Mouse (Mus musculus) ZHBTc4 (cell line): ENCODE measurements at regions not wholly inside any gene's neighbourhood (a gene's known extent, or its start where the extent isn't known, plus 50 kb on each side); places are given as distances from the start of the nearest gene placed in this dataset.
"Not testable (repeated sequence)": the region's sequence is repeated elsewhere in the genome, so short reads cannot be mapped to it uniquely, and the experiment has no call there.

Experiments used
- DNase-seq: peaks from one replicate; pipeline ENCODE4 v3.0.0-alpha.2; 2011; ENCODE audit warnings: low read depth, low spot score

DNA sequence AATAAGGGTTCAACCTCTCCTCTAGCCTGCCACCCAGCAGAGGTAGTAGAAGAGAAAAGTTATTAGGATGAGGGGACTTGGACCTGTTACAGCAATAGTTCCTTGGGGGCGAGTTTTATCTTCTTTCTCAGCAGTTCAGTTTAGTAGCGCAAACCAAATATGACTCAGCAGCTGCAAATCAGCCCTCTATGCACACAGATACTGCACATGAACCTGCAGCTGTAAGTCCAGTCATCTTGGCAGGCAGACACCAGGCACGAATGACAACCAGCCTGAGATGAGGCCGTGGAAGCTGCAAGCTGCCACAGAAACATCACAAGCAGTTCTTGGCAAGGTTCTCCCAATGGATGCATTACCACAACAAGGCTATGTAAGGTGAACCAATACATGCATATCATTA is 327.0 kb upstream of the Akr1e1 start:
- peak; percentile 0 for DNase-seq

DNA sequence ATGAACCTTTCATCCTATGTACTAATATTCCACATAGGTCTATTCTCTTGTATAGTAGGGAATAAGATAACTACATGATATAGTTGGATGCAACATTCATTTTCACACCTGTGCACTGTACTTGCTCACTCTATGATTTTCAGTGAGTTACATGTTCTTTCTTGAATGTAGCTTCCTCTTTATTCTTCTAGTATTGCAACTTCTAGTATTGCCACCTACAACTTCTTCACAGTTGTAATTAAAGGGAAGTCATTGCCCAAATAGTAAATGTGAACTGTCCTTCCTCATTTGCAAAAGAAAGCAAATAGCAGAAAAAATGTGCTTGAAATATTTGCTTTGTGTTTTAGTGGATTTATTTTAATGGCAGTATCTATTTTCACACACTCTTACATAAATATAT is 330.9 kb upstream of the Akr1e1 start:
- DNase-seq, result no peak

DNA sequence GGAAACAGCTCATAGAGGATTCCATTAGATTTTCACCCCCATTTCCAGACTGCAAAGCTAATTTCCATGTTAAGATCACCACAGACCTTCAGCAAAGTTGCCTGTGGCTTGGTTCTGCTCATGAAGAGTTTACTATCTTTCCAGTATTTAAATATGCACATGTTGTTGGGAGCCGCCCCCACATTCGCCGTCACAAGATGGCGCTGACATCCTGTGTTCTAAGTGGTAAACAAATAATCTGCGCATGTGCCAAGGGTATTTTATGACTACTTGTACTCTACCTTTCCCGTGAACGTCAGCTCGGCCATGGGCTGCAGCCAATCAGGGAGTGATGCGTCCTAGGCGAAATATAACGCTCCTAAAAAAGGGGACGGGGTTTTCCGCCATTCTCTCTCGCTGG is 333.5 kb upstream of the Akr1e1 start:
- DNase-seq, result not testable (repeated sequence)

DNA sequence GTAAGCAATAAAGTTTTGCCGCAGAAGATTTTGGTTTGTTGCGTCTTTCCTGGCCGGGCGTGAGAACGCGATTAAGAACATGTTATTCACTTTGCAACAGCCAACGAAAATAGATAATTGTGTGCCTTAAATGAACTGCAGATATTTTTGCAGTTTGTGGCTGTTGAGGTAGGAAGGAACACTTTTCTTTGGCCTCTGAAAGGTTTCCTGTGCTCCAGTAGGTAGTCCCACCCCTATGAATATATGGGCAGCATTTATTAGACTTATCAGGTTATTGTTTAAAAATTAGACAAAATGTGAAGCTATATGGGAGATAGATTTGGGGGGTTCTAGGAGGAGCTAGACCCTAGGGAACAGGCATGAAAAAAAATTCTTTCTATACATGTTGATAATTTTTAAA is 334.1 kb upstream of the Akr1e1 start:
- no peak for DNase-seq

DNA sequence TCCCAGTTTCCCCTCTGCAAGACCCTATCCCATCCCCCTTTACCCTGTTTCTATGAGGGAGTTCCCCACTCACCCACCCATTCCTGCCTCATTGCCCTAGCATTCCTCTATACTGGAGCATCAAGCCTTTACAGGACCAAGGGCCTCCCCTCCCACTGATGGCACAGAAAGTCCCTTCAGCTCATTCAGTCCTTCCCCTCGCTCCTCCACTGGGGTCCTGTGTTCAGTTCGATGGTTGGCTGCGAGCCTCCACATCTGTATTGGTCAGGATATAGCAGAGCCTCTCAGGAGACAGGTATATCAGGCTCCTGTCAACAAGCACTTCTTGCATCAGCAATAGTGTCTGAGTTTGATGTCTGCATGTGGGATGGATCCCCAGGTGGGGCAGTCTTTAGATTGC is 346.4 kb upstream of the Akr1e1 start:
- no peak for DNase-seq

DNA sequence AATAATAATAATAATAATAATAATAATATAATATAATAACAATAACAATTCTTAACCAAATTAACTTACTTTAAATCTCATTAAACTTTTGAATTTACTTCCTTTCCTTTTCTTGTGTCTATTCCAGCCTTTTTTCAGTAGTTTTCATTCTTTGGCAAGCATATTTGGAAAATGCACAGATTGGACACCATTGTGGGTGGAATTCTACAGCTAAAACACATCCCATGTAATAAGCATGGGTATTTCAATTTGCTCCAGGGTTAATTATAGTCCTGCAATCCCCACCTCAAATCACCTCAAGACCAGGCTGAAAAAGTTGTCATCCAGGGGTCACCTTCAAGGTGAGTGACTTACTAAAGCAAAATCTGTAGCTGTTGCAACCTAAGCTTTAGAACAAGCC is 355.9 kb upstream of the Akr1e1 start:
- DNase-seq, result no peak

DNA sequence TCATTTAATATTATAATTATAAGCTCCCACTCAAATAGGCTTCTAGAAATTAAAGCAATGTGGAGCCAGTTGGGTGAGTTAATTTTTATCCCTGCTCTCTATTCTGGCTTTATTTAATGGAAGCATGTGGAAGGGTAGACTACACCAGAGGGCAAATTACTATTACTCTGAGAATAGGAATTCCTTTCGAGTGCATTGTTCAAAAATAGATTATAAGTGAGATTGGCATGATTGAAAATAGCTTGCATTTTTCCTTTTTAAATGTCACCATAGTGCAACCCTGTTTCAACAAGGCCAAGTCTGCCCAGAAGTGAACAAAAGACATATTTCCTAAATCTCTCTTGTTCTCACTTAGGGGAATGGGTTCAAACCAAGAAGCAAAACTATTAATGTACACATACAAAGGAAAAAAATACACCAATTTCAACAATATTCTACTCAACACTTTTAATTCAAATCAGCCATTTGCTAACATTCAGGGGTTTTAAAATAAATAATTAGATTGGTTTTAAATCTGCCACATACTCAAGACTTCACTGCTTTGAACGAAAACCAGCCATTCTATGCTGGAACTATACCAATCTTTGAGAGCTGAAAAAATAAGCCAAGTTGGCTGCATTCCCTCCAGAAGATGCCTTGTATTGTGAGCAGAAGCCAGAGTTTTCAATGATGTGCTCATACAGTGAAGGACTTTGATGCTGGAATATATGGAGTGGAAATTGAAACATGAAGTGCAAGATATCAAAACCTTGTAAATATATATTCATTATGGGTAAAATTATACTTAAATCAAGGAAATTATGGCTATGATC is 361.3 kb upstream of the Akr1e1 start:
- no peak for DNase-seq

DNA sequence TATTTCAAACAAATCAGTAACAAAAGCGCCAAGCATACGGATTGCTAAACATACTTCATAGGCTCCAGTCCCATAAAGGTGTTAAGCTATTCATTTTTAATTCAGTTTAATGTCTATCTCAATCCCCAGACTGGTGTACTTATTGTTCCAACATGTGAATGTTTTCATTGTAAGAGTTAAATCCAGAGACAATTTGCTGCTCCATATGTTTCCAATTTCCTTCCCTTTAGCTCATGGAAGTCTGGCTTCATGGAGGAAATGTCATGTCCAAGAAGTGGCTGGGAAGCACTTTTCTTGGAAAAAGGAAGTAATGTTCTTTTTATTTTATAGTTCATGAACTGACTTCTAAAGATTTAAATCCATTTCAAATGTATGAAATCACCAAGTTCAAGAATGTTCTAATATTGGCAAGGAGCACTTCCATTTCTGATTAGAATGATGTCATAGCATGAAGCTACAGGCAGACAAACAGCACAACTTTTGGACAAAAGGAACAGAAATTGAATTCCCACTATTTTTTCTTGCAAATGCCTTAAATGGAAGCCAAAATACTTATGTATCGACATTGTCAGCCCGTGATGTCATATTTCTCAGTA is 362.6 kb upstream of the Akr1e1 start:
- DNase-seq, result no peak

DNA sequence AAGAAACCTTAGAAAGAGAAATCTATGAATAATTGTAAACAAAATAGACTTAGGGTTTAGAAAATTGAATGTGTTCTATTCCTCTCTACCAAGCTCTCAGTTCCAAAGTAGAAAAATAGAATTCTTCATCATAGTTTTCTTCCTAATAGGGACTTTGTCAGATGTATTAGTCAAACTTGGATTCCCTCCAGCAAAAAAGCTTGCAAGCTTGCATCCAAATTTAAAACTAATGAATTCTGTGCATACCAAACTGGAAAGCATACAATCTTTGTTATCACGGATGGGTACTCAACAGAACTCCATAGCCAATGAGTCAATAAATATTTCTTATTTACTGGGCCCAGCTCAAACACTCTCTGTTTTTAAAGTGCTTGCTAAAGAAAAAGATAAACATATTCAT is 383.9 kb upstream of the Akr1e1 start:
- DNase-seq, result no peak

DNA sequence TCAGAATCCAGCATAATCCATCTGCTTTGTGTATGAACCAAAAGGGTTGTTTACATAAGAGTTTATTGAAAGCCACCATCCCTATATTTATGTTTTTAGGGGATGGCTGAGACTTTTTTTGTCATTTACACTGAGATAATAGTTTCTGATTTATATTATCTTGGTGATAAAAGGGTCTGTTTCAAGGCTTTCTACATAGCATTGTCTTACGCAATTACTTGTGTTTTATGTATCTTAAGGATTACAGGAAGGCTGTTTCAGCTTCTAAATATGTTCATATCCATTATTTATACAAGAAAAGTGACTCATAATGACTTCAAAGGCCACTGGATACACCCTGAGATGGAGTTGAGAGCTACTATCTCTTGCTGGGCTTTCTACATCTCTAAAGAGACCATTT is 399.3 kb upstream of the Akr1e1 start:
- no peak for DNase-seq

DNA sequence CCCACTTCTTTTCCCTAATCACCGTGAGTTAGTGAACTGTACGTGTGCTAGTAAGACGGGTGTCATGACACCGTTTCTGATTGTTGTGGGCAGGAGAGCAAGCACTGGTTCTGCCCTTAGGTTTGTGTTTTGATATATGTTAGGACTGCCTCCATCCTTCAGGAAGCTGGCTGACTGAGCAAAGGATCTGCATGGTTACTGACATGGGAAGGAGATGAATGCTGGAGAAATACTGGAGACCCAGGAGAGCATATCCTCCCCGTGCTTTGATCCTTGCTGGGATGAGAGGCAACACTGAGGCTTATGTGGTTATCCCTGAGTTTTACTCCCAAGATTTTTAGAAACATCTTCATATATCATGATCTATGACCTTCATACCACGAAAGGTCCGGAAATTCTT is 413.5 kb upstream of the Akr1e1 start:
- no peak for DNase-seq

DNA sequence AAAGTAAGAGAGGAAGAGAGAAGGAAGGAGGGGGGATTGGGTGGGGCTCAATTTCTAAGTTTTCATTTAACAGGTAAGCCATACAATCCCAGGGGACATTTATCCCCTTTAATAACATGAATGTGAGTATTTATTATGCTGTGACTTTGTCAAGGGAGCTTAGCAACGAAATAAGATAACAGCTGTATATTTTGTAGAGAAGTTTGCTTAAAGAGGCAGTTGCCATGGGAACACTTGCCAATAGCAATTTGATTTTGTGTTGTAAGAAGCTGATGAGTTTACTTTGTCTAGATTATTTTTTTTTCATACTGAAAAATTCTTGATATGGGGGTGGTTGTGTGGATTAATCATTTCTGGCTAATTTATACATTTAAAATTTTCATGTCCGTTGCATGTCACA is 450.9 kb upstream of the Akr1e1 start:
- DNase-seq, result no peak

DNA sequence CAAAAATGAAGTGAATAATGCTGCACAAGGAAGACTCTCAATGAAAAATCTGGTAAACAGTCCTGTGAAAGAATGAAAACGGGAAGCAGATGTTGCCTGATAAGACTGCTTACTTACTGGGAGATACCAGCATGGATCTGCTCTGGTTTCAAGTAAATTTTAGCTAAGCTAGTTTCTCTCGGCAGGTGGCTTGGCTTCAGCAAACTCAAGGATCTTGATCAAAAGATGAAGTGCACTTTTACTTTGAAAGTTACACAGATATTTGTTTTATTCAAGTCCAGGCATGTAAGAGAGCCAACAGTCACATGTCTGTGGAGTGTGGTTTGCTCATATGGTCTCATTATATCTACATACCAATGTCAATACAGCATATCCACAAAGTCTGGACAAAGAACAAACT is 451.5 kb upstream of the Akr1e1 start:
- no peak for DNase-seq

DNA sequence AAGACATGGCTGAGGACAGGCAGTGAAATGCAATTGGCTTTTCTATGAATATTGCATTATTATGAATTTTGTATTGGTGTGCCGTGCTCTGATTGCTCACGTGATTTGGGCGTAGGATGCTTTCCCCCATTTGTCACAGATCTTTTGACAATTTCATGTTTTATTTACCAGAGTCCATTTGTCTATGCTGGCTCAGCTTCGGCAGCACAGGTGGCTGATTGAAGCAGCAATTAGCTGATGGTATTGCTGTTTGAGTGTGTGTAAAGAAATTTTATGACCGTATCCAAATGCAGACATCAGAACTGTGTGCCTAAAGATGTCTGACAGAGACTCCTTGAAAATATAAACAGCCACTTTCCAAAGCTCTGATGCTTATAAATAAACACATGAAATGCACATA is 498.5 kb upstream of the Akr1e1 start:
- DNase-seq, result no peak

DNA sequence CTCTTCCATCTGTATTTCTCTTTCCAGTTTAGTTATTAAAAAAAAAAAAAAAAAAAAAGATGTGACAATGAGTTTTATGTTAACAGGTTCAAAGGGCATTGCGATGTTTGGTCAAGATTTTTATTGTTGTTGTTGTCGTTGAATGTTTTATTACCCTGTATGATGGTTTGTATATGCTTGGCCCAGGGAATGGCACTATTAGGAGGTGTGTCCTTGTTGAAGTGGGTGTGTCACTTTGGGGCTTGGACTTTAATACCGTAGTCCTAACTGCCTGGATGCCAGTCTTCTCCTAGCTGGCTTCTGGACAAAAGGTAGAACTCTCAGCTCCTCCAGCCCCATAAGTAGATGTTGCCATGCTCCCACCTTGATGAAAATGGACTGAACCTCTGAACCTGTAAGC is 545.9 kb upstream of the Akr1e1 start:
- DNase-seq, result no peak

DNA sequence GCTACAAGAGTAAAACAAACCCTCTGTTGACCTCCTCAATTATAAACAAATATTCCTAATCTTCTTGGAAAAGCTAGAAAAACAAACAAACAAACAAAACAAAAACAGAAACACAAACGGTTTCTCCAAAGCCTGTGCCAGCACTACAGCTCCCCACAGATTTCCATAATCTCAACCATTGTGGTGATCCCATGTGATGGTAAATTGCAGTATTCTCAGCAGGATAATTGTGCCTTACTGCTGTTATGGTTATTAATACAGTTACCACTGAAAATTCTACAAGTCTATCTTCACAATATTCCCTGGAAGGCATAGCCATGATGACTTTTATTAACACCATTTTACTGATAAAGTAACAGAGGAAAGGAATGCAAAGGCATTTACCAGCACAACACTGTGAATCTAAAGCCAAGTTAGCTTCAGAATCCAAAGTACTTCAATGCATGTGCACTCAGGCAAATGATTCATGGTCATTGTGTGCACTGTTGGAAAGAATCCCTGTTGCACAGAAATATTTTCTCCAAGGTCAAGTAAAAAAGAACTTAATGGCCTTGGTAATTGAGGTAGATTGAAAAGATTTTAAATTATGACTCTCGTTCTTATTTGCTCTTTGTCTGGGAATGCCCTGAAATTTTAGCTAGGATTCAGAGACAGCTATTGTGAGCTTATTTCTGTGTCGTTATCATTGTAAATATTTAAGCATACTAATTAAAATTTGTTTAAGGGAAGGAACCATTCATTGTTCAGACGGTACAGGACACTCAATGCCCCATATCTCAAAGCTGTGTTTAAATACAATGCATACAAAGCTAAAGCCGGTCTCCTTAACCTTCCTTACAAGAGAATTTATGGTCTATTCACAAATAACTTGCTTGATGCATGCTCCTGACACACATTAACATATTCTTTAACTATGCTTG is 551.1 kb upstream of the Akr1e1 start:
- no peak for DNase-seq

DNA sequence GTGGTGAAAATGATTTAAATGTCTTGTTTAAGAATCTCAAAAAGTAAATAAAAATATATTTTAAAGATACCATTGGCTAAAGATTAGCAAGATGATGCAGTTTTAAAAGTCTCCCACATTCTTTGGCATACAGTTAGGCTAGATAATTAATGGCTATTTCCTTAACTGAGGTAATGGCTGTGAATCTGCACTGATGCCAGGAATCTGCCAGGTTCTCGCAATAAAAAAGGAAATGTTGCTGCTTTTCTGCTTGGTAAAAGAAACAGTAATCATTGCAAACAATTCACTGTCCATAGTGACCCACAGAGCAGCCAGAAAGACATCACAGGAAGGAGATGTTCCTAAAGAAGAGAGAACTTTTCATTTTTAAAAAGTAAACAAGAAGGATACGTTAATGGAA is 557.7 kb upstream of the Akr1e1 start:
- no peak for DNase-seq

DNA sequence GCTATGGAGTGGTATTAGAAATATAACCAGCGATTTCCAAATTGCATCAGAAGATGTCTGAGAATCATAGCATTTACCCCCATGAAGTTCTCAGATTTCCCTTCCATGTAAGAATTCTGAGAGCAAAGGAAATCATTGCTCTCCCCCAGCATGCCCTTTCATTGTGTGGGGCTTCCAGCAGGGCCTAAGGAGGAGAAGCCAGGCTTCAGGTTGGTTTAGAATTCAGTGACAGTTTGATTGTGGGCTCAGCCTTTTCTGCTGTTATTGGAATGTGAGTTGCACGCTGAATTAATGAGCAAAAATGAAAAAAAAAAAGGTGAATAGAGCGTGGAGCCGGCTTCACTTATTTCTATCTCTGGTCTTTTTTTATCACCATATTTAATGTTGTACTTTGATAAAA is 570.0 kb upstream of the Akr1e1 start:
- no peak for DNase-seq

DNA sequence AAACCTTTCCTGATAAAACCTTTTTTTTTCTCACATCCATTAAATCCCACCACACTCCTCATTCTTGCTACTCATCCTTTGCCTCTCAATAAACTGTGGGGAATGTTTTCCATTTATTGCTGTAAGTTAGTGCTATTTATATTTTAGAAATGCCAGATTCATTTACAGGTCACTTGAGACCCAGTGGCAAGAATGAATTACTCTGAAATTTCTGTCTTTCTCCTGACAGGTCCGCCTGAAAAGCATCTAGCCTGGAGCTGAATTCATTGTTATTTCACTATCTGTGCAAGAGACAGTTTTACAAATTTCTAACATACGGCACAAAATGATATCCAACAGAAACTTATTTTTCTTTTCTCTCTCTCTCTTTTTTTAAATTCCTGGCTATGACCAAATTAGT is 570.6 kb upstream of the Akr1e1 start:
- DNase-seq, result no peak

DNA sequence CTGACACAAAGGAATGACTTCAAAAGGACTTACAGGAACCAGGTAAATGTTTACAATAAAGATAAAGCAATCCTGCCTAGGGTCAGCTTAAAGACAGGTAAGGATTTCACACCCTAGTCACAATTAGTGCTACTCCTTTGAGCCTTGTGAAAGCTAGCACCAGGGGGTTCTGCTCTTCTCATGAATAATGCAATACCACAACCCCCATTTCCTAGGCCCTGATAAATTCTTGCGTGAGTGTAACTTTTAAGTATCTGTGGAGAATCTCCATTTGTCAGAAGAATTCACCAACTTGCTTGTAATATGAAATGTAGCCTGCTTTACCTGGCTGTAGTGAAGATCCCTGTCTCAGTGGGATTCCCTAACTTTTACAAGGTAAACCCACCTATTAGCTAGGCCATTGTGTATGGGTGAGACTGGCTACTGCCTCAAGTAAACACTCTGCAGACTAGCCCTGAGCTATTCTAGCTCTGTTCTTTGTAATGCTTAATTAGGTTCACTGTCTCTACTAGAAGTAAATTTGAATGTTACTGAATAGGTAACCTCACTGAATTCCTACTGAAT is 576.3 kb upstream of the Akr1e1 start:
- peak; percentile 50 for DNase-seq

DNA sequence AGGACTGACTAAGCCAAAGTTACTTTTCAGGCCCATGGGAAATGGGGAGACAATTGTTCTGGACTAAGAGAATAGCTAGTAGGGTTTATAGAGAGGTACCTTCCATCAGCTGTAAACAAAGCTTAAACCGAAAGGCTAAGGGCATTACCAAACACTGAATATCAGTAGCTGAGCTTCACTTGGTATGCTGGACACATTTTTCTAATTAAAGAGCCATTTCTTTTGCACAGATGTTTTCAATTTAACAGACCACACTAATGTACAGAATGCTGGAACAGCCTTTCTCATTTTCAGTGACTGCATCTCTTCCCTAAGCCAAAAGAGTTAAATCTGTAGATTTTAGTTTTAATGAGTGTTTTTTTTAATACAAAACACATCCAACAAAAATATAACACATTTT is 593.8 kb upstream of the Akr1e1 start:
- DNase-seq, result no peak

DNA sequence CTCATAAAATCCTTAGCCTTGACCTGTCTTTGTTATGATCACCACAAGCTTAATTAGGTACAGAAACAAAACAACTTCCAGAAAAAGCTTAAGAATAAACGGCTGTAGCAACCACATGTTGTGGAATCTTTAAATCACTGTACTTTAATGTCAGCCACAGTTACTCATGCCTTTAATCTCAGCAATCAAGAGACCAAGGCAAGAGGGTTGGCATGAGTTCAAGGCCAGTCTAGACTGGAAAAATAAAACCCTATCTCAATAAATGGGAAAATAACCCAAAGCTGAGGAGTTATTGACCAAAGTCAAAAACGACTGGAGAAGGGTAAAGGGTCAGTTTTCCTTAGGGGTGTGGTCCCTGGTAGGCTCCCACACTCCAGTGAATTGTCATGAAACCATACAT is 595.2 kb upstream of the Akr1e1 start:
- DNase-seq, result no peak
